Mouse (Mus musculus): Measurements from ENCODE around the gene Cdk2ap2.

- TF ChIP-seq GATA1 (IDR thresholded peaks at IDR 0.05; ENCODE audit: borderline replicate concordance, low read length) (no peak), FLI1 (IDR thresholded peaks at IDR 0.05; ENCODE audit: low read length) (no peak)
These were observed 43.2 kb downstream of the Cdk2ap2 start for GRCm38 (mm10) chr19:4140147-4140546.
